Mouse (Mus musculus): Measurements from ENCODE around the gene Baz1a.

Gene Baz1a

GRCm38 (mm10) chr12:55013626-55014398, at the start of gene Baz1a:
Baz1a (minus strand) TSS chr12:55014348.
- no peak for DNase-seq (ENCODE audit: low spot score in 2 of 2)

- DNase-seq (ENCODE audit: low spot score in 2 of 2) = no peak
Observed at GRCm38 (mm10) chr12:55062141-55062540, 48.0 kb upstream of the Baz1a start.

- DNase-seq (ENCODE audit: low spot score in 2 of 2) = peak in 1 of 2 experiments; percentile 28
Observed at GRCm38 (mm10) chr12:55061006-55061405, 46.9 kb upstream of the Baz1a start.

- no peak for DNase-seq (ENCODE audit: low spot score in 2 of 2)
Observed at GRCm38 (mm10) chr12:55060212-55060898, 46.2 kb upstream of the Baz1a start.

- no peak for DNase-seq (ENCODE audit: low spot score in 2 of 2)
Observed at GRCm38 (mm10) chr12:55059812-55060211, 45.7 kb upstream of the Baz1a start.

GRCm38 (mm10) chr12:55058865-55059615, 44.9 kb upstream of the Baz1a start:
- DNase-seq (ENCODE audit: low spot score in 2 of 2) = no peak

- DNase-seq (ENCODE audit: low spot score in 2 of 2) = no peak
Observed at GRCm38 (mm10) chr12:55056703-55057102, 42.6 kb upstream of the Baz1a start.

GRCm38 (mm10) chr12:55054551-55055241, 40.5 kb upstream of the Baz1a start:
- DNase-seq (ENCODE audit: low spot score in 2 of 2) = no peak

- DNase-seq (ENCODE audit: low spot score in 2 of 2) = no peak
Observed at GRCm38 (mm10) chr12:55053267-55053666, 39.1 kb upstream of the Baz1a start.

GRCm38 (mm10) chr12:55051210-55052173, 37.3 kb upstream of the Baz1a start:
- DNase-seq (ENCODE audit: low spot score in 2 of 2) = no peak

- no peak for DNase-seq (ENCODE audit: low spot score in 2 of 2)
Observed at GRCm38 (mm10) chr12:55049731-55050353, 35.7 kb upstream of the Baz1a start.

- no peak for DNase-seq (ENCODE audit: low spot score in 2 of 2)
Observed at GRCm38 (mm10) chr12:55041011-55041410, 26.9 kb upstream of the Baz1a start.

GRCm38 (mm10) chr12:55027088-55027487, 12.9 kb upstream of the Baz1a start:
- DNase-seq (ENCODE audit: low spot score in 2 of 2) = no peak

GRCm38 (mm10) chr12:55023284-55023683, 9.1 kb upstream of the Baz1a start:
- DNase-seq (ENCODE audit: low spot score in 2 of 2) = no peak

- no peak for DNase-seq (ENCODE audit: low spot score in 2 of 2)
Observed at GRCm38 (mm10) chr12:55019421-55019877, 5.3 kb upstream of the Baz1a start.

GRCm38 (mm10) chr12:55017119-55017721, 3.1 kb upstream of the Baz1a start:
- no peak for DNase-seq (ENCODE audit: low spot score in 2 of 2)

- DNase-seq (ENCODE audit: low spot score in 2 of 2) = no peak
Observed at GRCm38 (mm10) chr12:55016339-55017118, 2.4 kb upstream of the Baz1a start.

GRCm38 (mm10) chr12:55015428-55015827, 1.3 kb upstream of the Baz1a start:
- DNase-seq (ENCODE audit: low spot score in 2 of 2) = no peak

- no peak for DNase-seq (ENCODE audit: low spot score in 2 of 2)
Observed at GRCm38 (mm10) chr12:55013031-55013430, 1.1 kb downstream of the Baz1a start.

Measured in right cerebral cortex, postnatal 10 days (tissue).